8 mouse cellular contexts compared by ENCODE assay signal in the genomic region with DNA sequence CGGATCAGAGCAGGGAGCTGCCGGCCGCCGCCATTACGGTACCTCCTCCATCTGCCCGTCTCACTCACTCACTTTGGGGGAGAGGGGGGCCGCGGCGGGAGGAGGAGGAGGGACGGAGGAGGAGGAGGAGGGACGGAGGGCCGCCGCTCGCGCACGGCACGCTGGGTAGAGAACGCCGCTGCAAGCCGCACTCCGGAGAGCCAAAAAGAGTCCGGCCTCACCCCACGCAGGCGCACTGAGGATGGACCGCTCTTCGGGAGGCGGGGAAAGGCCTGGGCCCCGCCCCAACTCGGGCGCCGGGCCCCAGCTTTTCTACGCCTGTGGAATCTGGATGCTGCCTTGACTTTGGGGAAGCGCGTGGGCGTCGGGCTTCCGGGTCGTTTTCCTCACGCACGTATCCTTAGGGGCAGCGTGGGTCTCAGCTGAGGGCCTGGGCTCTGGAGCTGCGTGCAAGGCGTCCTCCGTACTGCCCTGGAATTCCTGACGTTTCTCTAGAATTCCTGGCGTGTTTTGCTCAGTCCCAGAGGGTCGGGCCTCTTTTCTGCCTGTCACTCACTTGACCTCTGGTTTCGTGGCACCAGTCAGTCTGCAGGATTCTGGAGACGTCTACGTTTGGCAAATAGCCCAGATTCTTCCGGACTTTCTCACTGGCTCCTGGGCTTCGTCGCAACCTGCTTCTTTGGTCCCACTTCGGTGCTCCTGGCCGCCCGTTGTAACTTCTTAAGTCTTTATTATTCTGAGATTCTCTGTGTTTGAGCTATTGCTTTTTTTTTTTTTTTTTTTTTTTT. TPM values are rescaled to one million over a fixed set of nuclear protein-coding genes. Genes with fewer than 3 reads are reported as not detected.
DNase-seq lines count a peak whose midpoint lies in the region; ATAC-seq and TF ChIP-seq lines count a peak whose summit lies in the region.

A gene (minus strand): TSS at position 53 of the 788 bp plus-strand sequence.

- peak within 1 kb of the TSS; percentile 100 for H3K9ac ChIP-seq in forebrain, embryonic 16.5 days (replicated peaks; ENCODE audit: low read depth, low read length)
- peak within 1 kb of the TSS; percentile 99 for H3K9ac ChIP-seq in lung, embryonic 14.5 days

- ATAC-seq in G1E (ENCODE audit: extremely low read depth, insufficient number of reproducible peaks, low FRiP score, poor library complexity, severe bottlenecking): peak; percentile 80
- ATAC-seq in forebrain, embryonic 16.5 days: peak; percentile 97
- ATAC-seq in lung, embryonic 14.5 days (ENCODE audit: insufficient read depth): peak; percentile 96

- H3K4me3 ChIP-seq in G1E (ENCODE audit: low read depth, low read length): peak within 1 kb of the TSS; percentile 77
- H3K4me3 ChIP-seq in forebrain, embryonic 16.5 days (replicated peaks; ENCODE audit: low read length): peak within 1 kb of the TSS; percentile 90
- H3K4me3 ChIP-seq in layer of hippocampus, adult 2 months: peak within 1 kb of the TSS; percentile 79
- peak within 1 kb of the TSS; percentile 98 for H3K4me3 ChIP-seq in lung, embryonic 14.5 days (ENCODE audit: low read depth, low read length)
- peak within 1 kb of the TSS; percentile 100 for H3K4me3 ChIP-seq in olfactory bulb, adult 2 months (ENCODE audit: insufficient read depth, low read depth, low read length)
- peak within 1 kb of the TSS; percentile 69 for H3K4me3 ChIP-seq in thymus, adult 2 months (ENCODE audit: control insufficient read depth, insufficient read depth, low read length)

- intact Hi-C loops in heart, postnatal 36 days (cut with DNase I): loop anchor here (1.0 to 2.0 kb wide), 3 partner anchors 15 to 37 kb away; no protein-coding TSS in a partner anchor

- H3K9me3 ChIP-seq in G1E (replicated peaks): no peaks in the 10 kb centered on the region
- no peaks in the 10 kb centered on the region for H3K9me3 ChIP-seq in forebrain, embryonic 16.5 days (ENCODE audit: control insufficient read depth, low read length)
- H3K9me3 ChIP-seq in lung, embryonic 14.5 days (ENCODE audit: low read depth, low read length): no peaks in the 10 kb centered on the region

- DNase-seq in G1E (ENCODE audit: low spot score): peak; percentile 98
- peak; percentile 97 for DNase-seq in cerebellum, adult 18-20 months
- peak; percentile 93 to 97 for DNase-seq in heart, postnatal 36 days
- DNase-seq in layer of hippocampus, adult 2 months (ENCODE audit: low spot score in 2 of 2): peak; percentile 96 to 97
- peak; percentile 98 for DNase-seq in lung, embryonic 14.5 days
- DNase-seq in thymus, adult 2 months: peak; percentile 95

- H3K4me1 ChIP-seq in G1E (ENCODE audit: insufficient read depth, low read depth, low read length): peaks cover 47% of the 10 kb centered on the region
- H3K4me1 ChIP-seq in forebrain, embryonic 16.5 days (replicated peaks; ENCODE audit: control insufficient read depth, insufficient read depth, low read length): peaks cover 11% of the 10 kb centered on the region
- peaks cover 4% of the 10 kb centered on the region for H3K4me1 ChIP-seq in lung, embryonic 14.5 days (ENCODE audit: insufficient read depth)
- H3K4me1 ChIP-seq in olfactory bulb, adult 2 months (ENCODE audit: control insufficient read depth, insufficient read depth, low read length): peaks cover 8% of the 10 kb centered on the region; the same call in 1 of the 2 replicates
- peaks cover 7% of the 10 kb centered on the region for H3K4me1 ChIP-seq in thymus, adult 2 months (replicated peaks; ENCODE audit: control insufficient read depth, insufficient read depth, low read length)

- peak within 1 kb of the TSS; percentile 99 for H3K27ac ChIP-seq in forebrain, embryonic 16.5 days (ENCODE audit: low read length)
- peak within 1 kb of the TSS; percentile 100 for H3K27ac ChIP-seq in layer of hippocampus, adult 2 months
- peak within 1 kb of the TSS; percentile 100 for H3K27ac ChIP-seq in lung, embryonic 14.5 days (ENCODE audit: low read depth)
- peak within 1 kb of the TSS; percentile 100 for H3K27ac ChIP-seq in olfactory bulb, adult 2 months (ENCODE audit: insufficient read depth, low read depth, low read length)
- peak within 1 kb of the TSS; percentile 74 for H3K27ac ChIP-seq in thymus, adult 2 months (ENCODE audit: control insufficient read depth, insufficient read depth, low read length)

- H3K27me3 ChIP-seq in G1E (ENCODE audit: insufficient read depth, low read length): no peaks in the 10 kb centered on the region
- H3K27me3 ChIP-seq in forebrain, embryonic 16.5 days (replicated peaks; ENCODE audit: control insufficient read depth, insufficient read depth, low read length): no peaks in the 10 kb centered on the region
- no peaks in the 10 kb centered on the region for H3K27me3 ChIP-seq in lung, embryonic 14.5 days (ENCODE audit: insufficient read depth, low read length)
- no peaks in the 10 kb centered on the region for H3K27me3 ChIP-seq in thymus, adult 2 months (ENCODE audit: control insufficient read depth, insufficient read depth, low read length)

- H3K4me2 ChIP-seq in forebrain, embryonic 16.5 days (ENCODE audit: low read length): peak within 1 kb of the TSS; percentile 76
- peak within 1 kb of the TSS; percentile 81 for H3K4me2 ChIP-seq in lung, embryonic 14.5 days

- peaks cover 12% of the 10 kb centered on the region for H3K36me3 ChIP-seq in G1E (replicated peaks)
- H3K36me3 ChIP-seq in forebrain, embryonic 16.5 days (ENCODE audit: control insufficient read depth, insufficient read depth): no peaks in the 10 kb centered on the region
- H3K36me3 ChIP-seq in lung, embryonic 14.5 days (ENCODE audit: insufficient read depth): no peaks in the 10 kb centered on the region
- no peaks in the 10 kb centered on the region for H3K36me3 ChIP-seq in thymus, adult 2 months (ENCODE audit: control insufficient read depth, insufficient read depth, low read length)

- WGBS in forebrain, embryonic 16.5 days: under 1% methylated on average over 45 of the region's 56 CpGs
- under 1% methylated on average over 53 of the region's 56 CpGs for WGBS in lung, embryonic 14.5 days
- WGBS in olfactory bulb, adult 2 months: under 1% methylated on average over 56 of the region's 56 CpGs
- WGBS in thymus, adult 2 months: under 1% methylated on average over 52 of the region's 56 CpGs

- peak; percentile 39 for TF ChIP-seq POLR2A in olfactory bulb, adult 2 months (IDR thresholded peaks at IDR 0.05; ENCODE audit: insufficient read depth, low read depth, low read length)
- peak; percentile 63 for TF ChIP-seq POLR2A in thymus, adult 2 months (IDR thresholded peaks at IDR 0.05; ENCODE audit: control insufficient read depth, extremely low read depth, insufficient read depth, low read length, poor library complexity)

- TF ChIP-seq CTCF in G1E (IDR thresholded peaks at IDR 0.05; ENCODE audit: low read depth, low read length): no peak
- TF ChIP-seq CTCF in layer of hippocampus, adult 2 months (conservative IDR thresholded peaks at IDR 0.05): no peak
- no peak for TF ChIP-seq CTCF in lung, embryonic 14.5 days (IDR thresholded peaks at IDR 0.05; ENCODE audit: low read depth)
- TF ChIP-seq CTCF in olfactory bulb, adult 2 months (IDR thresholded peaks at IDR 0.05; ENCODE audit: insufficient read depth, low read depth, low read length): no peak
- TF ChIP-seq CTCF in thymus, adult 2 months (IDR thresholded peaks at IDR 0.05; ENCODE audit: borderline replicate concordance, control insufficient read depth, extremely low read depth, insufficient read depth, low read length, poor library complexity): peak; percentile 42; the same call in 1 of the 2 replicates

RNA-seq across cellular contexts. Expression of the gene that starts here (rescaled TPM):
- total RNA-seq in G1E (2014; fragmentation: Nextera tagmentation) (93.1 and 94.9 TPM in 2 replicates), G1E (2017) (98.3 and 102 TPM in 2 replicates)
- polyA plus RNA-seq in G1E (2012): 20.0 and 25.0 TPM in 2 replicates
- 42.8 and 44.8 TPM in 2 replicates for polyA plus RNA-seq in forebrain, embryonic 16.5 days (2015; fragmentation: Nextera tagmentation; extraction: Ambion mirVana)
- 100 to 1,000 TPM; 101 to 107 TPM for total RNA-seq in heart, postnatal 36 days (2021)
- total RNA-seq in layer of hippocampus, adult 2 months (2021): 10 to 100 TPM; 90.6 to 92.0 TPM
- polyA plus RNA-seq in lung, embryonic 14.5 days (2014; fragmentation: Nextera tagmentation; extraction: Ambion mirVana): 56.5 and 61.3 TPM in 2 replicates
- polyA plus RNA-seq in olfactory bulb, adult 2 months (2012; ENCODE audit: insufficient read depth, insufficient read length, low replicate concordance, missing spikeins): not detected in 2 replicates
- polyA plus RNA-seq in thymus, adult 2 months (2012; rRNA removed): 18.4 and 22.2 TPM in 2 replicates

Comparison
In these comparisons a context has a peak if more than half of its experiments do, and no peak if none do; other contexts are left out.
1. Peak in every context shown above with its lines: DNase-seq, ATAC-seq, H3K4me3 ChIP-seq and H3K27ac ChIP-seq.